Mouse (Mus musculus) small intestine, adult 2 months (tissue): ENCODE data around the gene Olfr102.

Experiments
- CTCF ChIP-seq: fragments of 200-500 bp; IDR thresholded peaks from 2 replicates; pipeline ENCODE4 v1.5.1; 2012; ENCODE audit warnings: low read depth, mild to moderate bottlenecking, control low read depth, inconsistent platforms, low read length, moderate library complexity, mixed read lengths; ENCODE audit not compliant: insufficient replicate concordance, insufficient read length; ENCODE audit errors: extremely low read depth
- POLR2A ChIP-seq: fragments of 200-500 bp; IDR thresholded peaks from 2 replicates; pipeline ENCODE4 v1.6.1; 2012; ENCODE audit warnings: low read depth, mild to moderate bottlenecking, control low read depth, inconsistent platforms, low read length, moderate library complexity

- no peak for TF ChIP-seq CTCF
- TF ChIP-seq POLR2A: no peak
Measured at GRCm38 (mm10) chr17:37270058-37270701, 46.7 kb downstream of the Olfr102 start, which contains the start of gene H2-M3.
